Mouse (Mus musculus): ENCODE data around the gene Sumo2. TPM values are rescaled to one million over a fixed set of nuclear protein-coding genes. Genes with fewer than 3 reads are reported as not detected.
A peak's percentile ranks its signal among the peaks of the same experiment; 100 is the strongest.

The Sumo2 gene
- polyA plus RNA-seq, 2 experiments, result 543 to 942 TPM

- DNase-seq (ENCODE audit: low spot score), result no peak
- no peaks in the 10 kb centered on the region for H3K9me3 ChIP-seq (ENCODE audit: control insufficient read depth, low read length)
- WGBS, result 26% methylated on average over 25 of the region's 25 CpGs
- peak overlapping the region; percentile 88 for H3K27ac ChIP-seq (replicated peaks; ENCODE audit: low read depth, low read length)
- peaks cover 16% of the 10 kb centered on the region; the same call in 1 of the 2 replicates for H3K36me3 ChIP-seq (ENCODE audit: control insufficient read depth, insufficient read depth, low read length)
- no peak for TF ChIP-seq POLR2A (IDR thresholded peaks at IDR 0.05; ENCODE audit: borderline replicate concordance, extremely low read depth, insufficient read depth, insufficient read length)
- H3K4me1 ChIP-seq (ENCODE audit: control insufficient read depth, insufficient read depth, low read length), result 0 out of 2 replicates have a peak, but pooled peaks cover 5% of the 10 kb centered on the region
- peak overlapping the region; percentile 66 for H3K9ac ChIP-seq (ENCODE audit: low read depth, low read length, severe bottlenecking)
- peak overlapping the region; percentile 68 for H3K4me3 ChIP-seq (replicated peaks; ENCODE audit: low read length)
- peak overlapping the region; percentile 58 for H3K4me2 ChIP-seq (replicated peaks; ENCODE audit: low read depth, low read length, severe bottlenecking)
- H3K27me3 ChIP-seq (ENCODE audit: control insufficient read depth, insufficient read depth, low read length), result no peaks in the 10 kb centered on the region
- ATAC-seq (ENCODE audit: low FRiP score, low read depth), result peak; percentile 42
Observed at GRCm38 (mm10) chr11:115490441-115491355, 45.4 kb downstream of the Sumo2 start.

- Histone ChIP-seq H3K4me3 (replicated peaks; ENCODE audit: low read length) (no peak overlapping the region), H3K9me3 (ENCODE audit: control insufficient read depth, low read length) (no peaks in the 10 kb centered on the region), H3K36me3 (ENCODE audit: control insufficient read depth, insufficient read depth, low read length) (peaks cover 16% of the 10 kb centered on the region; the same call in 1 of the 2 replicates), H3K9ac (ENCODE audit: low read depth, low read length, severe bottlenecking) (no peak overlapping the region), H3K27me3 (ENCODE audit: control insufficient read depth, insufficient read depth, low read length) (no peaks in the 10 kb centered on the region), H3K4me2 (replicated peaks; ENCODE audit: low read depth, low read length, severe bottlenecking) (no peak overlapping the region), H3K27ac (replicated peaks; ENCODE audit: low read depth, low read length) (no peak overlapping the region), H3K4me1 (ENCODE audit: control insufficient read depth, insufficient read depth, low read length) (0 out of 2 replicates have a peak, but pooled peaks cover 5% of the 10 kb centered on the region)
- WGBS, result 85% methylated on average over 17 of the region's 19 CpGs
- no peak for TF ChIP-seq POLR2A (IDR thresholded peaks at IDR 0.05; ENCODE audit: borderline replicate concordance, extremely low read depth, insufficient read depth, insufficient read length)
- no peak for DNase-seq (ENCODE audit: low spot score)
- ATAC-seq (ENCODE audit: low FRiP score, low read depth), result no peak
Observed at GRCm38 (mm10) chr11:115488551-115489104, 47.4 kb downstream of the Sumo2 start.

GRCm38 (mm10) chr11:115485155-115485554, 50.9 kb downstream of the Sumo2 start:
- Histone ChIP-seq H3K4me3 (replicated peaks; ENCODE audit: low read length) (no peak overlapping the region), H3K4me1 (ENCODE audit: control insufficient read depth, insufficient read depth, low read length) (no peaks in the 10 kb centered on the region), H3K27me3 (ENCODE audit: control insufficient read depth, insufficient read depth, low read length) (no peaks in the 10 kb centered on the region), H3K36me3 (ENCODE audit: control insufficient read depth, insufficient read depth, low read length) (peaks cover 16% of the 10 kb centered on the region; the same call in 1 of the 2 replicates), H3K4me2 (replicated peaks; ENCODE audit: low read depth, low read length, severe bottlenecking) (no peak overlapping the region), H3K9me3 (ENCODE audit: control insufficient read depth, low read length) (no peaks in the 10 kb centered on the region), H3K9ac (ENCODE audit: low read depth, low read length, severe bottlenecking) (no peak overlapping the region), H3K27ac (replicated peaks; ENCODE audit: low read depth, low read length) (no peak overlapping the region)
- WGBS, result 59% methylated on average over 12 of the region's 12 CpGs
- no peak for TF ChIP-seq POLR2A (IDR thresholded peaks at IDR 0.05; ENCODE audit: borderline replicate concordance, extremely low read depth, insufficient read depth, insufficient read length)
- DNase-seq (ENCODE audit: low spot score) (no peak), ATAC-seq (ENCODE audit: low FRiP score, low read depth) (peak; percentile 42; the same call in 1 of the 2 replicates)

GRCm38 (mm10) chr11:115483726-115484125, 52.4 kb downstream of the Sumo2 start:
- Histone ChIP-seq H3K27me3 (ENCODE audit: control insufficient read depth, insufficient read depth, low read length) (no peaks in the 10 kb centered on the region), H3K9ac (ENCODE audit: low read depth, low read length, severe bottlenecking) (no peak overlapping the region), H3K4me1 (ENCODE audit: control insufficient read depth, insufficient read depth, low read length) (no peaks in the 10 kb centered on the region), H3K4me3 (replicated peaks; ENCODE audit: low read length) (no peak overlapping the region), H3K27ac (replicated peaks; ENCODE audit: low read depth, low read length) (no peak overlapping the region), H3K36me3 (ENCODE audit: control insufficient read depth, insufficient read depth, low read length) (0 out of 2 replicates have a peak, but pooled peaks cover 3% of the 10 kb centered on the region), H3K4me2 (replicated peaks; ENCODE audit: low read depth, low read length, severe bottlenecking) (no peak overlapping the region), H3K9me3 (ENCODE audit: control insufficient read depth, low read length) (no peaks in the 10 kb centered on the region)
- ATAC-seq (ENCODE audit: low FRiP score, low read depth) (no peak), DNase-seq (ENCODE audit: low spot score) (peak; percentile 80)
- 18% methylated on average over 6 of the region's 6 CpGs for WGBS
- TF ChIP-seq POLR2A (IDR thresholded peaks at IDR 0.05; ENCODE audit: borderline replicate concordance, extremely low read depth, insufficient read depth, insufficient read length), result no peak

- Histone ChIP-seq H3K4me1 (ENCODE audit: control insufficient read depth, insufficient read depth, low read length) (no peaks in the 10 kb centered on the region), H3K9ac (ENCODE audit: low read depth, low read length, severe bottlenecking) (no peak overlapping the region), H3K27ac (replicated peaks; ENCODE audit: low read depth, low read length) (no peak overlapping the region), H3K36me3 (ENCODE audit: control insufficient read depth, insufficient read depth, low read length) (no peaks in the 10 kb centered on the region), H3K4me2 (replicated peaks; ENCODE audit: low read depth, low read length, severe bottlenecking) (no peak overlapping the region), H3K27me3 (ENCODE audit: control insufficient read depth, insufficient read depth, low read length) (no peaks in the 10 kb centered on the region), H3K4me3 (replicated peaks; ENCODE audit: low read length) (no peak overlapping the region), H3K9me3 (ENCODE audit: control insufficient read depth, low read length) (no peaks in the 10 kb centered on the region)
- TF ChIP-seq POLR2A (IDR thresholded peaks at IDR 0.05; ENCODE audit: borderline replicate concordance, extremely low read depth, insufficient read depth, insufficient read length), result no peak
- ATAC-seq (ENCODE audit: low FRiP score, low read depth), result no peak
- no peak for DNase-seq (ENCODE audit: low spot score)
- WGBS, result 72% methylated on average over 11 of the region's 11 CpGs
Observed at GRCm38 (mm10) chr11:115483278-115483677, 52.8 kb downstream of the Sumo2 start.
